Mouse (Mus musculus) v-Abl transformed pro-B cells (cell line): ENCODE measurements at regions not wholly inside any gene's neighbourhood (a gene's known extent, or its start where the extent isn't known, plus 50 kb on each side); places are given as distances from the start of the nearest gene placed in this dataset.
"Not testable (repeated sequence)": the region's sequence is repeated elsewhere in the genome, so short reads cannot be mapped to it uniquely, and the experiment has no call there.

Experiments used
- in situ Hi-C, 2 experiments: fragments of 400-800 bp; cut with MboI; formaldehyde crosslinking; loops; one replicate each; pipeline ENCODE4 v1.15.1; 2025; ENCODE audit not compliant: unreplicated experiment in 2 of 2

GRCm38 (mm10) chr19:35258634-35259033 lies 336.5 kb downstream of the Kif20b start:
- in situ Hi-C loops, result not testable (repeated sequence)

GRCm38 (mm10) chr19:35263101-35263500 lies 340.9 kb downstream of the Kif20b start:
- in situ Hi-C loops, result no loop called here

GRCm38 (mm10) chr19:35278395-35278794 lies 356.2 kb downstream of the Kif20b start:
- in situ Hi-C loops, result no loop called here

DNA sequence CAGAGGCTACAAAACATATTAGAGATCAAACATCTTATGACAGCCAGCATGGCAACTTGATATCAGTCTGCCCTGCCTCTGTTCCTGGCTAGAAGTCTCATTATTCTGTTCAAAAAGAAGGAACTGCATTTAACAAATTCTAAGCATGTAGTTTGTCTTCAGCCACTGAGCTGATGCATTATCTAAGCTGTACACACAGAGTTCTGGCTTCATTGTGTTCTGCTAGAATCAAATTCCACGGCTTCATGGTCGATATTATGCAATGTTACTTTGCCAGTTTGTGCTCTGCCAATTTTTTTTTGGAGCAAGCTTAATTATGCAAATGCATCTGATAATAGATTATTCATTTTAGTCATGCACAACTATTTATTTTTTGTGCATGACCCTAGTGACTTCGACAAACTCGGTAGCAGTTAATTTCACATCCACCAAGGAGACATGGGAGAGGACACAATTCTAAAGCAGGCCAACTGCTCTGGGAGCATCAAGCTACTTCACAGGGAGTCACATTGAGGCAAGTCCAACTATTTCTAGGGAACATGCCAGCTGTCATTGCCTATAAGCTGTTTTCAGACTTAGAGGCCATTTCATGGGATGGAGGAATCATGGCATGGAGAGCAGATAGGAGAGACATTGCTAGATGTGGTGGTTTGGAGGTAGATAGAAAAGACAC lies 360.8 kb downstream of the Kif20b start:
- in situ Hi-C loops, result no loop called here

DNA sequence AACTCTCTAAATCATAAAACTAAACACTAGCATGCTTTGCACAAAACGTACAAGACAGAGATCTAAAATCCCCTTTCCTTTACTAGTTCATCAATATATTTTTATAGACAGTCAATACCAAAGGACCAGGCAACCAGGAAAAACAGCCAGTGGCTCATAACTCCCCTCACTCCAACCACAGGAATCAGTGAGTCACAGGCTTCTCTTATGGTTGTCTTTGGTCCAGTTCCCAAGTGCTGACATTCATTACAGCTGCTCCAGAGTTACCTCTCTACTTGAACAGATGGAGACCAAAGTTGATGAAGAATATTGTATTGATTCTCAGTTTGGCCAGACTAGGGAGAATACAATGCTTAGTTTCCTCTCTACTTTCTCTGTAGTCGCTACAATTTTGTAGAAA lies 376.7 kb downstream of the Kif20b start:
- in situ Hi-C loops, result no loop called here

GRCm38 (mm10) chr19:35302723-35303270 lies 380.6 kb downstream of the Kif20b start:
- in situ Hi-C loops, result no loop called here
